Mouse (Mus musculus): ENCODE results near the gene Zdbf2. TPM values are rescaled to one million over a fixed set of nuclear protein-coding genes. Genes with fewer than 3 reads are reported as not detected.

The Zdbf2 gene
- not detected for polyA plus RNA-seq (2012; fragmentation: generic; extraction: Trizol)

GRCm38 (mm10) chr1:63272741-63273338 is at the start of gene Zdbf2:
TSS of gene Zdbf2 (plus strand) at chr1:63273265.

Other genes with a start within 250 kb of the Zdbf2 start
- 1 to 10 TPM in 1 of 2 experiments, under 1 TPM in 1; 0.48 to 2.7 TPM for gene Ino80d, start 158.6 kb upstream of the Zdbf2 start, polyA plus RNA-seq (2012; fragmentation: generic; extraction: Trizol)
- 1,000 to 10,000 TPM; 1,159 to 1,884 TPM for gene Eef1b2, start 96.4 kb upstream of the Zdbf2 start, polyA plus RNA-seq (2012; fragmentation: generic; extraction: Trizol)
- gene Ndufs1, start 96.4 kb upstream of the Zdbf2 start, polyA plus RNA-seq (2012; fragmentation: generic; extraction: Trizol): 10 to 100 TPM in 1 of 2 experiments, 1 to 10 TPM in 1; 3.1 to 23.1 TPM
- not detected for gene Gpr1, start 58.7 kb upstream of the Zdbf2 start, polyA plus RNA-seq (2012; fragmentation: generic; extraction: Trizol)
- 10 to 100 TPM in 1 of 2 experiments, 1 to 10 TPM in 1; 2.8 to 33.5 TPM for gene Adam23, start 172.6 kb downstream of the Zdbf2 start, polyA plus RNA-seq (2012; fragmentation: generic; extraction: Trizol)